Mouse (Mus musculus): ENCODE data around the gene Mepce.

- TF ChIP-seq CTCF (IDR thresholded peaks at IDR 0.05; ENCODE audit: control insufficient read depth, insufficient read depth, low read length) = no peak
- no peak for TF ChIP-seq POLR2A (IDR thresholded peaks at IDR 0.05; ENCODE audit: borderline replicate concordance, control insufficient read depth, low read depth, low read length)
These were observed 34.7 kb upstream of the Mepce start for GRCm38 (mm10) chr5:137822126-137822525.

Measured in bone marrow, adult 2 months (tissue).